Mouse (Mus musculus): ENCODE measurements around the gene Atp1b3.

DNA sequence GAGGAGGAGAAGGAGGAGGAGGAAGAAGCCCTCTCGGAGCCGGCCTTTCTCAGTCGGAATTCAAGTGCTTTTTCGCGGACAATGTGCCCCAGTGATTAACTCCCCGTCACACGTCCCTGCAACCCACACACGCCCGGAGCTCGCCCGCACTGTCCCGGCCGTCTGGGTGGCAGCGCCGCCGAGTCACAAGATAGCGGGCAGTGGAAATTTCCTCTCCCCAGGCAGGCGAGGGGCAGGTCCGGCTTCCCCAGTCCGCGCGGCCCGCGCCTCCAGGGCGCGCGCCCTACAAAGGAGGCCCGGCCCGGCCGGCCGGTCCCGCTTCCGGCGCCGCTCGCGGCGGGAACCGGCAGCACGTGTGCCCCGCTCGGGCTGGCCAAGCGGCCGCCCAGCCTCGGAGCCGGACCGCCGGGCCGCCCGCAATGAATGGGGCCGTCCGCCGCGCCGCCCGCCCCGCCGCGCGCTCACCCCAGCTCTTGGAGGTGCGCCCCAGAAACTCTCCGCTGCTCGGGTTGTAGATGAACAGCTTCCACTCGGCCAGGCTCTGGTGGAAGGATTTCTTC is 581 bp downstream of the Atp1b3 start:
- TF ChIP-seq CTCF (IDR thresholded peaks at IDR 0.05; ENCODE audit: low read depth) (no peak), EP300 (optimal IDR thresholded peaks at IDR 0.05) (no peak)

Data from stomach, postnatal 0 days (tissue).